Mouse (Mus musculus): ENCODE results near the gene Ccdc9.

Ccdc9 gene

GRCm38 (mm10) chr7:16286026-16286961 lies at the start of gene Ccdc9:
TSS of gene Ccdc9 (minus strand) at chr7:16286795.
- DNase-seq (ENCODE audit: low spot score) = peak; percentile 100

DNA sequence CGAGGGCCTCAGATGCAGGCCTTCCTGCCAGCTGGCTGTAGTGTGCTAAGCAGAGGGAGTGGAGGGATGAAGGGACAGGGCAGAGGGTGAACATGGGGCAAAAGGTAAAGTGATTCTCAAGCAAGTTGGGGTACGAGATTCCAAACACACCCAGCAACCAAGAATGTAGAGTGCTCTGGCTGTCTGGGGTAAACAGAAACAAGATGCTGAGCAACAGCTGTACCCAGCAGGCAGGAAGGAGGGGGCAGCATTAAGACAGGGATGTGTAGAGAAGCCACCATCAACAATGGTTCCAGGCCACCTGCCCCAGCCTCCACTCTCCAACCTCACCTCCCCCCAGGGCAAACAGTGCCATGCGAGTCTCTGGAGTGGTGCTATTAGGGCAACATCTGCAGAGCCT lies 42.6 kb upstream of the Ccdc9 start:
- no peak for DNase-seq (ENCODE audit: low spot score)

DNA sequence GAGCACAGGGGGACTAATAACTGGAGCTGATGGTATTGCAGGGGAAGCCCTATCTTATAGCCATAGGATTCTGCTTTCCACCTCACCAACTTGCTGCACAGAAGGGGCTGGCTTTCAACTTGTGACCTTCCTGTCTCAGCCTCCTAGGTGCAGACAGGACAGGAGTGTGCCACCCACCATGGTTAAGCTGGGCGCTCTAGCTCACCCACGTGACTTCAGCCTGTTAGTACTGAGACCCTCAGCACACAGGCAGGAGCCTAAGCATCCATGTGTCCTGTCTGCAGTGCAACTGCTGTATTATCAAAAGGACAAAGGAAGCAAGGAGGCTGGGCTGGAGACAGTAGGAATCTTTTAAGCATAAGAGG lies 40.0 kb upstream of the Ccdc9 start:
- no peak for DNase-seq (ENCODE audit: low spot score)

GRCm38 (mm10) chr7:16325920-16326606 lies 39.5 kb upstream of the Ccdc9 start:
- peak; percentile 37 for DNase-seq (ENCODE audit: low spot score)

GRCm38 (mm10) chr7:16324661-16325060 lies 38.1 kb upstream of the Ccdc9 start:
- no peak for DNase-seq (ENCODE audit: low spot score)

DNA sequence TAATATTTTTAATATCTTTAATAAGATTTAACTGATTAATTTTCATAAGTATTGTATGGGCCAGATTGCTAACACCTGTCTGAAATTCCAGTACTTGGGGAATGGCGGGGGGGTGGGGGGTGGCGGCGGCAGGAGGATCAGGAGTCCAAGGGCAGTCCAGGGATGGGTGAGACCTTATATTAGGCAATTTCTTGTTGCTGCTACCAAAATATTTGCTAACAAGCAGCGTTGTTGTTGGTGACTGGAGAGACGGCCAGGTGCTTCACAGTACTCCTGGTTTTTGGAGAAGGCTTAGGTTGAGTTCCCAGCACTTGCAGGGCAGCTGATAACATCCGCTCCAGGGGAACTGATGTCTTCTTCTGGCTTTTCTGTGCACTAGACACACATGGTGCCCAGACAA lies 33.9 kb upstream of the Ccdc9 start:
- no peak for DNase-seq (ENCODE audit: low spot score)

GRCm38 (mm10) chr7:16319216-16319615 lies 32.6 kb upstream of the Ccdc9 start:
- DNase-seq (ENCODE audit: low spot score) = no peak

DNA sequence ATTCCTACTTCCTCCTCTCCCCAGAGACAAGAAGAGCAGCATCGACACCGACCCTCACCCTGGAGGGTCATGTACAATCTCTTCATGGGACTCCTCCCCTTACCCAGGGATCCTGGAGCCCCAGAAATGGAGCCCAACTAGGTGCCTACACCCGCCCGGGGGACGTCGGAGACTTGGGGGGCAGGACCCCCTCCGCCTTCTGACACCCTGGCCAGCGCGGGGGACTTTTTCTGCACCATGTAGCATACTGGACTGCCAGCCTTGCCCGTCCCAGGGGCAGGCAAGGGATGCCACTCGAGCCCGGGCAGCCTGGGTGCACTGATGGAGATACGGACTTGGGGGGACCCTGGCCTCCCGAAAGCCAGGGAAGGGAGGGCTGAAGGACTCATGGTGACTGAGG lies 30.5 kb upstream of the Ccdc9 start:
- DNase-seq (ENCODE audit: low spot score) = no peak

DNA sequence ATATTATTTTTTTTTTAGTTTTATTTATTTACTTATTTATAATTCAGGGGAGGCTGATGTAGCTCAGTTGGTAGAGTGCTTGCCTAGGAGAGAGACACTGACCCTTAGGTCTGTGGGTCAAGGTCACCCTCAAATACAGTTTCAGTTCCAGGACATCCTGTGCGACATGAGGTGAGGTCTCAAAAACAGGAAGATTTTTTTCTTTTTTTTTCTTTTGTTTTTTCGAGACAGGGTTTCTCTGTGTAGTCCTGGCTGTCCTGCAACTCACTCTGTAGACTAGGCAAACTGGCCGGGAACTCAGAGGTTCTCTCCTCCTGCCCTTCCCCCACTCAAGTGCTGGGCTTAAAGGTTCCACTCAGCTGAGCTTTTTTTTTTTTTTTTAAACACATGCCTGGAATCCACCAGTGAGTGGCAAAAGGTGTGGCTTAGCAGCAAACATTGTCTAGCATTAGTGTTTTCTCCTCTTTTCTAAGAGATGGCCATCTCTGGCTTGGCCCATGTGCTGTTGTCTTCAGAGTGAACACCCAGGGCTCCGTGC lies 28.7 kb upstream of the Ccdc9 start:
- DNase-seq (ENCODE audit: low spot score) = no peak

DNA sequence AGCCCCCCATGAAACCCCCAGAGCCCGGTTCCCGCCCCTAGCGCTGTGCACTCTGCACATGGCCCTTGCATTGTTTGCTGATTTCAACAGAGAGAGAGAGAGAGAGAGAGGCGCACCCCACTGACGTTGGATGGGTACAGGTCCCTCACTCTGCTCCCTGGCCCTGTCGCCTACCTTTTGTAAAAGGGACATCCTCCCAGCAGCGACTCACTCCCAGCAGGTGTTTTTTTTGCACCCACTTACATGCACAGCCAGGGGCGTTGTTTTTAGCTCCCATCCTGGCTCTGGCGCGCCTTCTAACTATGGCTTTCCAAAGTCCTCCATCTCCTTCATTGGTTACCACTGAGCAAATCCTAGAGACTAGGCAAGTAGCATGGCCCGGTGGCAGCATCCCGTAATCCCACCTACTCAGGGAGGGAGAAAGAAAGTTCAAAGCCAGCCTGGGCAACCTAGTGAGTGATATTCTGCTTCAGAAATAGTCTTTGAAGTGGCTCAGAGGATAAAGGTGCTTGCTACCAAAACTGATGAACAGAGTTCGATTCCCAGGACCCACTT lies 27.7 kb upstream of the Ccdc9 start:
- no peak for DNase-seq (ENCODE audit: low spot score)

DNA sequence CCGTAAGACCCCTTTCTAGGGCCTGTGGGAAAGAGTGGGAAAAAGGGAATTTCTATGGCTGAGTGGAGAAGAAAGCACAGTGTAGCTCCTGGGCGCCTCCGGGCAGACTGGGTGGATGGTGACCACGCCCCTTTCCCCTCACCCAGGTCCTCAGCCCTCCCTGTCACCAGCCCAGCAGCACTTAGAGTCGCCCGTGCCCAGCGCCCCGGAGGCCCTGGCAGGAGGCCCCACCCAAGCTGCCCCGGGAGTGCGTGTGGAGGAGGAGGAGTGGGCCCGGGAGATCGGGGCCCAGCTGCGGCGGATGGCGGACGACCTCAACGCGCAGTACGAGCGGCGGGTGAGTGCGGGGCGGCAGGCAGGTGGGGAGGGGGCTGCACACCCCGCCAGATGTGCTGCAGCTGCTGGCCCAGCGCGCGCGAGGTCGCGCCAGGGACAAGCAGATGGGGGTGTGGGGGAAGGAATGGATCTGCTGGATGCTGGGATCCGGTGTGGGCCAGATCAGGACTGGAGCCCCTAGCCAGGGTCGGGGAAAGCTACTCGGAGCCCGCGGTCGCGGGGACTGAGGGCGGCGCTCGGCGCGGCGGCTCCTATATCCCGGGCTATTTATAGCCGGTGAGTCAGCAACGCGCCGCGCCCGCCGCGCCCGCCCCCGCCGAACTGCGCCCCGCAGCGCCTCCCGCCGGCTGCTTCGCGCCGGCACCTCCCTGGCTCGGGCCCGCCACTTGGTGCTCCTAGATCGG lies 27.1 kb upstream of the Ccdc9 start:
- peak; percentile 72 for DNase-seq (ENCODE audit: low spot score)

GRCm38 (mm10) chr7:16312672-16313311 lies 26.2 kb upstream of the Ccdc9 start:
- peak; percentile 70 for DNase-seq (ENCODE audit: low spot score)

- peak; percentile 37 for DNase-seq (ENCODE audit: low spot score)
Observed at GRCm38 (mm10) chr7:16312011-16312671, 25.5 kb upstream of the Ccdc9 start.

DNA sequence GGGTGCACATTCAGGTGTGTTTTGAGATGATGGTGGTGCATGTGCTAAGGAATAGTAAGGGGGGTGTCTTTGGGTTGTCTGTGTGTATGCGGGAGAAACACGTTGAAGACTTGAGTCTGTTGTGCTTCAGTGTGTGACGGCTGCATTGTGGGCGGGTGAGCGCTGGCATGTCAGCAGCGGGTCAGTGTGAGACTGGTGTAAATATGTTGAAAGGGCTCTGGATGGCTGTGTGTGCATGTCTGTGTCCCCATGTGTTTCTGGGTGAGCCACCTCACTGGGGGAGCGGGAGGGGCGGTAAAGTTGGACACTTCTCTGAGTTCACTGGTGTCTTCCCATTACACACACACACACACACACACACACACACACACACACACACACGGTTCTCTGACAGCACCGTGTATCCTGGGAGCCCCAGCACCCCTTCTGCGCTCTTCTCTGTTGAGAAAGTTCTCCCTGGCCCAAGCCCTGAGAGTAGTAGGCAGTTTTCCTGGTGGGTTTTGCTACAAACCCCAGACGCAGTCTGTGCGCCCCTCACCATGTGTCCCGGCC lies 24.9 kb upstream of the Ccdc9 start:
- DNase-seq (ENCODE audit: low spot score) = no peak

GRCm38 (mm10) chr7:16310521-16311452 lies 24.2 kb upstream of the Ccdc9 start:
- DNase-seq (ENCODE audit: low spot score) = no peak

DNA sequence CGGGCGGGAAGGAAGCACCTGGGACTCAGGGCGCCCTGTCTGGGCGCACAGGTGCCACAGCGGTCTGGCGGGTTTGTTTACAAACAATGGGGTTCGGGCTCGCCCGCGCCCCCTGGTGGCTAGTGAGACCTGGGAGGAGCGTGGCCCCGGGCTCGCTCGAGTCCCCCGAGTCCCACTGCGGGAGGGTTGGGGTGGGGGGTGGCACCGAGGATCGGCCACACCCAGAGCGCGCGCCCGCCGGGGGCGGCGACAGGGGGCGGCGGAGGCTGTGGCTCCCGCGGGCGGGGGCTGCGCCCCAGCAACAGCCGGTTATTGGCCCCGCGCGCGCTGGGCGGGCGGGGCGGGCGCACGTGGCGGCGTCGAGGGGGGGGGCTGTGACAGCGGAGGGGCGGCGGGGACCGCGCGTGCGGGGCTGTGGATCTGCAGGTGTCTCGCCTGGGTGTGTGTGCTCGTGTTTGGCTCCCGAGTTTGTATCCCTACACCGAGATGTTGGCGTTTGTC lies 23.5 kb upstream of the Ccdc9 start:
- DNase-seq (ENCODE audit: low spot score) = peak; percentile 69

GRCm38 (mm10) chr7:16309318-16310019 lies 22.9 kb upstream of the Ccdc9 start:
- peak; percentile 84 for DNase-seq (ENCODE audit: low spot score)

- DNase-seq (ENCODE audit: low spot score) = no peak
Observed at GRCm38 (mm10) chr7:16308555-16309317, 22.1 kb upstream of the Ccdc9 start.
